Mouse (Mus musculus) lung, postnatal 36 days (tissue): ENCODE data around the gene Smyd3.
A peak's percentile ranks its signal among the peaks of the same experiment; 100 is the strongest.

ENCODE experiments used
- DNase-seq: peaks from one replicate; pipeline ENCODE4 v3.0.0; 2022; ENCODE audit warnings: mixed read lengths

The Smyd3 gene

DNA sequence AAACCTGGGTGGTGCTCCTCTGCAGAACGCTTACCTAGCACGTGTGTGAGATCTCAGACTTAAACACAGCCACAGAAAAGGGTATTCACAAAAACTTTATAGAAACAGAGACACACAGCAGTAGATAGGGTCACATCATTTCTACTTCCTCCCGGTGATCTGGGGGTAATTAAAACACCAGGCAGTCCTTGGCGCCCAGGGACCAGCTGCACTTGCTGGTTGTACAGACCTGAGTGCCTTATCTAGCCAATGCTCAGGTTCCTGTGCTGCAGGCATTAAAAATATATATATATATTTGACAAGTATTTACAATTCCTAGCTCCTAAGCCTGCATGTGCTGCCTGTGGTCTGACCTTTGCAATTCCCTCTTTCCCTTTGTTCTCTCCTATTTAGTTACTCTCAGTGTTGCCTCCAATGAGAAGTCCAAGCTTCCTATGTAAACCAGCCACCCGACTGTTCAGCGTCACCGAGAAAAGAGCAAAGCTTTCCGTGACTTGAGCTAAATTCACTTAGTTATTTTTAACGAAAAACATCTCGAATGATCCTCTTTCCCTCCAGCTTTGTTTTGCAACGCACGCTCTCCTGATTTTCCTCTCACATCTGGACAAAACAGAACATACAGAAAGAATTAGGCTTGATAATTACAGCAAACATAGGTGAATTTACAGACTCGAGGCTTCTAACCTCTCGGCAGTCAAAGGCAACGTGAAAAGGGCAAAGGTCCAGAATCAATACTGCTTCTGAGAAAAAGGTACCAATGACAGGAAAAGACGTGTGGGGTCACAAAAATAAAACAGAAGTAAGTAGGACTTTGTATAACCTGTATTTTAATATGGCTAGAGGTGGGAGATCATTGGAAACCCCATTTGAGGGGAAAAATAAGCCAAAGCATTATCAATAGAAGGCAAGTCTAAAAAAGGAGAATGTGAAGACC lies 409.8 kb downstream of the Smyd3 start:
- no peak for DNase-seq

DNA sequence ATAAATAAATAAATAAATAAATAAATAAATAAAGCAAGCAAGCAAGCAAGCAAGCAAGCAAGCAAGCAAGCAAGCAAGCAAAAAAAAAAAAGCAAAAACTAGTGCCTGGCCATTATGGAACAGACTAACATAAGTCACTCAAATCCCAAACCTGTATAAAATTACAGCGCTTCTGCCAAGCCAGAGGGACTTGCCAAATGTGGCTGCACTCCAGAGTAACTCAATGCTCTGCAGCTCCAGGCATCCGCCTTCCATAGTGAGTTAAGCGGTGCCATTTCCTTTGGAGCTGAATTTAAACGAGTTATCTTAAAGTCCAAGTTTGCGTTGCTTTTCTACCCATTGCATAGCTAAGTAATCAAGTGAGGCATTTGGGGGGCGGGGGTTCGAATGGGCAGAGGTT lies 410.6 kb downstream of the Smyd3 start:
- no peak for DNase-seq

DNA sequence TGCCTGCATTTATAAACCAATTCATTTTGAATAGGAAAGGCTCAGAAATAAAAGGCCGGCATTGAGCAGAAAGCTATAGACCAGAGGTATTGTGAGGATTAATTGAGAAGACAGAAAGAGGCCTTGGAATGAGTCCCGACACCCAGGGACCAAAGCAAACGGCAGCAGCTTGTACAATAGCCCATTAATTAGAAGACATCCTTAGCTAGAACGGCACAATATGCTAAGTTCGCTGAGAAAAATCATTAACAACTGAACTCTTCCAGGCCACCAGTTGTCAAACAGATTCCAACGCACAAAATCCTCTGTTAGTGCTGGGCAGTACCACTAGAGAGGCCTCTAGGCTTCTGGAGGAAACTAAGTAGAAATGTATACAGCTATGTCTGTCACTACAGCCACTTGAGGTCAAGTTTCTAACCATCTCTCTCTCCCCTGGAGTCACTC lies 411.1 kb downstream of the Smyd3 start:
- no peak for DNase-seq

GRCm38 (mm10) chr1:179106103-179106701 lies 411.6 kb downstream of the Smyd3 start:
- no peak for DNase-seq

DNA sequence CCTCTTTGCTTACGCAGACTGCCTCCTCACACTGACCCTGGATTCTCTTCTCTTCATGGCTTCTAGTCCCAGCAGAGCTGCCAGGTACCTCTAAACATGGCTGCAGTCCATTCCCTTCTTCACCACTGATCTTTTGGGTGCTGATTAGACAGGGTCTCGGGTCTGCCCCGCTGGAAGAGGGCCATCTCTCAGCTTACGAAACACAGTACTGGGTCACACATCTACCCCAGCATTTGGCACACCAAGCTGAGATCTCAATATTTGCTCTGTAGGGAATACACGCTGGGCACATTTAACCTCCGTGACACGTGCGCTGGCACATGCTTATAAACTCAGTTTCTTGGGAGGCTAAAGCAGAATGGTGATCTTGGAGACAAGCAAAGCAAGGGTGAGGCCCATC lies 413.4 kb downstream of the Smyd3 start:
- DNase-seq, result no peak

DNA sequence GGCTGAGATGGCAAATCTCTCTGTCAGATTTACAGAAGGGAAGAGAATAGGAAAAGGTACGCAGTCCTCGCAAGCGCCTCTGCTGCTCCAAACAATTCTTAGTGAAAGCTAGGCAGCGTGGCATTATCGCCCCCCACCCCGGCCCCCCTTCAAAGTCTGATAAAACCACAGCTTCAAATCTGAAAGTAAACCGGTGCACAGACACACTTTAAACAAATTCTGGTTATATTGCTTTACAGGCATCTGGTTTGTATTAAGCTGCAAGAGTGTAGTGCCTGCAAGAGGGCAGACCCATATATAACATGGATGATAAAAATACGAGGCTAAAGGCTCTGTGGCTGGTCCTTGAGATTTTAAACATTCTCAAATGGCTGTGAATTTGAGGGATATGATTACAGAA lies 420.8 kb downstream of the Smyd3 start:
- no peak for DNase-seq

DNA sequence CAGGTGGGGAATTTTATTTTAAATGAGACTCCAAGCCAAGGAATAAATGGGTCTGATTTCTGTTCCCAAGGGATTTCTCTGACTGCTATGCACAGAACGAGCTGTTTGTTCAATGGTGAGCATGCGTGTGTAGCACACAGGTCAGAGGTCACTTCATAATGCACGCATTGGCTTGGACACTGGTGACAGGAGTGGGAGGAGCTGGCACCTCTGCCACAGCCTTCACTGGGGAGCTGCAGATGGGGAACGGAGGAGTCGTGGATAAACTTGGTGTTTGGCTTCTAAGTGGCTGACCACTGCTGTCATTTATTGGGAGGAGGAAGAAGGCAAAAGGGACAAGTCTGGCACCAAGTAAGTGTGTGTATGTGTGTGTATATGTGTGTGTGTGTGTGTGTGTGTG lies 421.5 kb downstream of the Smyd3 start:
- no peak for DNase-seq

GRCm38 (mm10) chr1:179089174-179089573 lies 428.7 kb downstream of the Smyd3 start:
- no peak for DNase-seq

GRCm38 (mm10) chr1:179087033-179087998 lies 430.5 kb downstream of the Smyd3 start:
- DNase-seq, result peak; percentile 77

- DNase-seq, result no peak
Measured at GRCm38 (mm10) chr1:179086208-179086607, 431.6 kb downstream of the Smyd3 start.

- no peak for DNase-seq
Measured at GRCm38 (mm10) chr1:179083098-179083497, 434.7 kb downstream of the Smyd3 start.

DNA sequence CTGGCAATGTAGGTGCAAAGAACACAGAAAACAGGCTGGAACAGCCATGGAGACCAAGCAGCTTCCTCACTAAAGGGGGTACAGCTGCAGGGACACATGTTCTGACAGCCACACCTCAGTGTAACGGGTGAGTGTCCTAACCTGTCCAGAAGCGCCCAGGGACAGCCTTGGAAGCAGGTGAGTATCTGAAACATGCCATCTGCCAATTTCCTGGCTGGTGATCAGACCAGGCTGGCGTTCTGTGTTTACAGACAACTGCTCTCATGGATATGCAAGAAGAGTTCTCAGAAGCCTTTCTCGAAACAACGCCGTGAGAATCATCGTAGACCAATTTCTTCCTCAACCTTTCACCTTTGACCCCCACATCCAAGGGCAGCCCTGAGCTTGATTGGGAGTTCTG lies 444.0 kb downstream of the Smyd3 start:
- DNase-seq, result no peak

- DNase-seq, result no peak
Measured at GRCm38 (mm10) chr1:179072935-179073654, 444.7 kb downstream of the Smyd3 start.

DNA sequence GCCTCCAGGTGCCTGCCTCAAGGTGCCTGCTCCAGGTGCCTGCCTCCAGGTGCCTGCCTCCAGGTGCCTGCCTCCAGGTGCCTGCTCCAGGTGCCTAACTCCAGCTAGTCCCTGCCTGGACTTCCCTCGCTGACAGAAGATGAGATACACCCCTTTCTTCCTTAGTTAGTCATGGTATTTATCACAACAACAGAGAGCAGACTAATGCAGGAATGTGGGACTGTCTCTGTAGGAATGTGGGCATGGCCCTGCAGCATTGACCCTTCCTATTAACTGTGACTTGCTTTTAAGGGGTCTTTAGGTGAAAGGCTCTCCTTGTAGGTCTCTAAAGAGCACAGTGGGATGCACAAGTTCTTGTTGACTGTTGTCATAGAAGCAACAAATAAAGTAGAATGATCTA lies 445.4 kb downstream of the Smyd3 start:
- no peak for DNase-seq

- DNase-seq, result no peak
Measured at GRCm38 (mm10) chr1:179068990-179069389, 448.9 kb downstream of the Smyd3 start.

DNA sequence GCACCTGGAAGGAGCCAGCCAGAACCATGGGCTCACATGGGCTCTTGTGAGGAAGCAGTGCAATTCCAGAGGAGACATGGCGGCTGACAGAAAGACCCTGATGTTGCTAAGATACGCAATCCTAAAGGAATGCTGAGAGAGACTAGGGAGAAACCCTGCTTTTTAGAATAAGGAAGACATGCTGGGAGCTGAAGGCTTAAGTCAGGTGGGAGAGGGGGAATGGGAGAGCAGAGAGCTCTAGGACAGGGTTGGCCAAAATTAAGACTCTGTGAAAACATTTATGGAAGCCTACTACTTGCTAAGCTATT lies 452.6 kb downstream of the Smyd3 start:
- DNase-seq, result no peak

GRCm38 (mm10) chr1:179064601-179065293 lies 453.1 kb downstream of the Smyd3 start:
- no peak for DNase-seq

GRCm38 (mm10) chr1:179061759-179062168 lies 456.1 kb downstream of the Smyd3 start:
- DNase-seq, result peak; percentile 91

DNA sequence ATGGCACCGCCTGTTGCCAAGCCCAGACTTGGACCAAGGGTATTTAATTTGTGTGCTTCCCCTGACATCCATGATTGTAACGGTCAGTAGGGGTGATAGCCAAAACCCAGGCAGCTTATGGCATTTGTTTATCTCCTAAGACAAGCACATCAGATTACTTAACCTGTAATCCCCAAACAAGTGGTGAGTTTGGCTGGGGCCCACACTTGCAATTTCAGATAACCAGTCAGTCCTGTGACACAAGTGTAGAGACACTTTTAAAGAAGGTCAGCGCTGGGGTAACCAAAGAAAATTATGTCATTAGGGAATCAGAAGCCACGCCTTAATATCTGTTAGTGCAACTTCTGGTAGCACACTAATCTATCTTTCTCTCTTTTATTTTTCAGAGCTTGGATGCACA lies 456.8 kb downstream of the Smyd3 start:
- DNase-seq, result no peak

DNA sequence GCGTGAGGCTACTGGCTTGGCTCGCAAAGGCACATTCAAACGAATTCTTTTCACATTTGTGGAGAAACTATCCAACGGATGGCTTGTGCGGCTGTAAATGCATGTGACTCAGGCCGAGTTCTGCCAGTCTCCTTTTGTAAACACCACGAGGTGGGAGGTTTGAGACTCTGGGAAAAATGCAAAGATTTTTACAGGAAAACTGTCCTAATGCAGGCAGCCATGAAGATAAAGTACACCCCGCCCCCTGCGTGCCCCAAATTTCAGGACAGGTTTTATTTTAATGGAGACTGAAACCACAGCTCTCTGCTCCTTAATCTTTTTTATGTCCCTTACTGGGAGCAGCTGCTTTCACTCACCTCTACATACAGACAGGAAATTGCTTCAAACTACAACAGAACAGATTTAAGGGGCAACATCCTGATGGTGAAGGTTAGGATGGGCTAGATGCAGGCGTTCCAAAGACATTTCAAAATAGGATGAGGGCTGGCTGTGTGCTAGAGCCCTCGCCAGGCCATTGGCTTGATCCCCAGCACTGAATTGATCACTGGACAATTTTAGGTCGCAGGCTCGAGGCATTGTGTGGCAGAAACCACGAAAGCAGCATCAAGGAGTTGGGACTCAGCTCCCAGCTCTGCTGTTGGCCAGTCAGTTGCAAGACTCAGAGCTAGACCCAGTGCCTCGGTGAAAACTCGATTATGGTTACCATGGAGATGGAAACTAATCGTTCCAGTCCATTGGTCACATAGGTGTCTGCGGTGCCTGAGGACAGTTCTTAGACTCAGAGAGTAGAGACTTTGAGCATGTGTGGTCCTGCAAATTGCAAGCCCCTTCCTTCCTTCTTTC lies 457.5 kb downstream of the Smyd3 start:
- no peak for DNase-seq
